Mouse (Mus musculus) kidney, adult 2 months (tissue): ENCODE data around the gene Cdk12.
A peak's percentile ranks its signal among the peaks of the same experiment; 100 is the strongest.

ENCODE experiments used
- CTCF ChIP-seq: fragments of 200-500 bp; conservative IDR thresholded peaks from 2 replicates; pipeline ENCODE4 v1.5.1; 2011; ENCODE audit warnings: low read depth, mild to moderate bottlenecking, control low read depth, low read length, moderate library complexity, mixed read lengths; ENCODE audit not compliant: insufficient read depth, insufficient read length
- POLR2A ChIP-seq: fragments of 200-500 bp; IDR thresholded peaks from one replicate; pipeline ENCODE4 v1.6.1; 2011; ENCODE audit warnings: low read depth, low read length, control low read depth

DNA sequence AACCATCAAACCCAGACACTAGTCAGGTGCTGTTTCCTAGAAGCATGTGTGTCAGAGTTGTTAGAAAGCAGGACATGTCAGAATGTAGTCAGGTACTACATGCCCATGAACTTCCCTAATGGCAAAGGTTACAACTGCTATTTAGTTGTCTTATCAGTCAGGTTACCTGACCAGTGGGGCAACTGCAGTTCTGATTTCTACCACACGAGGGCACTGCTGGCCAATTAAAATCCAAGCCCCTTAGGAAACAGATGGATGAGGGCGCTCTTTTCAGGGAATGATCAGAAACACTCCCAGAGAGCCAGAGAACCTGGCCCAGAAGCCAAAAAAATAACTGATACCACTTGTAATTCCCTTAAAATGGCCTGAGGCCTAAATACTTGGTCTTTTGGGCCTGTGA lies 62.2 kb downstream of the Cdk12 start:
- TF ChIP-seq CTCF, result peak; percentile 88
- TF ChIP-seq POLR2A, result no peak
